Mouse (Mus musculus) intestine, embryonic 16.5 days (tissue): ENCODE results near the gene Ccdc62. TPM values are rescaled to one million over a fixed set of nuclear protein-coding genes. Genes with fewer than 3 reads are reported as not detected.

Experiments used
- ATAC-seq: fragments of 200-750 bp; cut with Nextera tagmentation; 2 replicates; pipeline ENCODE4 v1.8.0; 2017; ENCODE audit warnings: moderate TSS enrichment, moderate library complexity
- H3K27ac ChIP-seq: fragments of 300-500 bp; sonication (generic); 2 replicates; pipeline ENCODE4 v1.5.1; 2014; ENCODE audit warnings: mild to moderate bottlenecking, low read length
- H3K27me3 ChIP-seq: fragments of 300-500 bp; sonication (generic); replicated peaks from 2 replicates; pipeline ENCODE4 v1.6.1; 2014; ENCODE audit warnings: low read length, control low read depth, mixed read lengths; ENCODE audit not compliant: control insufficient read depth, insufficient read depth
- H3K36me3 ChIP-seq: fragments of 300-500 bp; sonication (generic); 2 replicates; pipeline ENCODE4 v1.6.1; 2014; ENCODE audit warnings: low read length, control low read depth; ENCODE audit not compliant: control insufficient read depth, insufficient read depth
- H3K4me1 ChIP-seq: fragments of 300-500 bp; sonication (generic); 2 replicates; pipeline ENCODE4 v1.6.1; 2014; ENCODE audit warnings: low read length, control low read depth, mixed read lengths; ENCODE audit not compliant: control insufficient read depth, insufficient read depth
- H3K4me2 ChIP-seq: fragments of 300-500 bp; sonication (generic); 2 replicates; pipeline ENCODE4 v1.6.1; 2014; ENCODE audit warnings: low read depth, low read length, control low read depth
- H3K4me3 ChIP-seq: fragments of 300-500 bp; sonication (generic); 2 replicates; pipeline ENCODE4 v1.5.1; 2014; ENCODE audit warnings: mild to moderate bottlenecking, low read length
- H3K9ac ChIP-seq: fragments of 300-500 bp; sonication (generic); 2 replicates; pipeline ENCODE4 v1.6.1; 2014; ENCODE audit warnings: low read depth, low read length
- H3K9me3 ChIP-seq: fragments of 300-500 bp; sonication (generic); 2 replicates; pipeline ENCODE4 v1.6.1; 2016; ENCODE audit warnings: low read length, control low read depth; ENCODE audit not compliant: control insufficient read depth
- WGBS: fragments of 180-500 bp; shearing (Covaris S2); extraction: QIAGEN DNeasy Blood & Tissue Kit; methylation state at CpG from one replicate; pipeline ENCODE4 v1.1.7; 2014; 5-methylcytosine and 5-hydroxymethylcytosine counted together
- polyA plus RNA-seq: library from polyadenylated mRNA; unstranded; fragments of >200 nt; fragmentation: Nextera tagmentation; extraction: Ambion mirVana; gene quantifications from 2 replicates; pipeline ENCODE4 v1.2.1, GENCODE M21; 2015

Gene Ccdc62
- polyA plus RNA-seq, 1 experiment from 2014 or later: 5.2 TPM

GRCm38 (mm10) chr5:123992794-123993193 lies 62.3 kb downstream of the Ccdc62 start:
- Histone ChIP-seq H3K4me1 (peaks cover 22% of the 10 kb centered on the region), H3K9me3 (no peaks in the 10 kb centered on the region), H3K4me3 (no peak overlapping the region), H3K27ac (peak overlapping the region; percentile 42; the same call in 1 of the 2 replicates), H3K36me3 (no peaks in the 10 kb centered on the region), H3K4me2 (no peak overlapping the region), H3K27me3 (no peaks in the 10 kb centered on the region), H3K9ac (no peak overlapping the region)
- 32% methylated on average over 5 of the region's 5 CpGs for WGBS
- peak; percentile 34; the same call in 1 of the 2 replicates for ATAC-seq

GRCm38 (mm10) chr5:123993263-123994036 lies 63.0 kb downstream of the Ccdc62 start:
- Histone ChIP-seq H3K9me3 (no peaks in the 10 kb centered on the region), H3K4me1 (peaks cover 16% of the 10 kb centered on the region), H3K4me2 (no peak overlapping the region), H3K4me3 (no peak overlapping the region), H3K27me3 (no peaks in the 10 kb centered on the region), H3K27ac (no peak overlapping the region), H3K9ac (no peak overlapping the region), H3K36me3 (no peaks in the 10 kb centered on the region)
- WGBS: 61% methylated on average over 7 of the region's 7 CpGs
- ATAC-seq: no peak

- 96% methylated on average over 7 of the region's 7 CpGs for WGBS
These were observed 64.0 kb downstream of the Ccdc62 start for GRCm38 (mm10) chr5:123994468-123994867.

GRCm38 (mm10) chr5:123995388-123995787 lies 64.9 kb downstream of the Ccdc62 start:
- Histone ChIP-seq H3K27ac (no peak overlapping the region), H3K9me3 (no peaks in the 10 kb centered on the region), H3K4me2 (no peak overlapping the region), H3K27me3 (no peaks in the 10 kb centered on the region), H3K4me1 (peaks cover 12% of the 10 kb centered on the region), H3K9ac (no peak overlapping the region), H3K36me3 (peaks cover 6% of the 10 kb centered on the region; the same call in 1 of the 2 replicates), H3K4me3 (no peak overlapping the region)
- no peak for ATAC-seq
- 79% methylated on average over 6 of the region's 6 CpGs for WGBS

More at GRCm38 (mm10) chr5:123994468-123994867, 64.0 kb downstream of the Ccdc62 start:
- Histone ChIP-seq H3K9me3 (no peaks in the 10 kb centered on the region), H3K9ac (no peak overlapping the region), H3K4me3 (no peak overlapping the region), H3K4me1 (peaks cover 12% of the 10 kb centered on the region), H3K36me3 (0 out of 2 replicates have a peak, but pooled peaks cover 5% of the 10 kb centered on the region), H3K27me3 (no peaks in the 10 kb centered on the region), H3K27ac (no peak overlapping the region), H3K4me2 (no peak overlapping the region)
- no peak for ATAC-seq

GRCm38 (mm10) chr5:123996194-123996593 lies 65.7 kb downstream of the Ccdc62 start:
- H3K9me3 ChIP-seq: no peaks in the 10 kb centered on the region
- peaks cover 10% of the 10 kb centered on the region; the same call in 1 of the 2 replicates for H3K36me3 ChIP-seq
- no peak overlapping the region for H3K9ac ChIP-seq
- H3K4me3 ChIP-seq: no peak overlapping the region
- peaks cover 12% of the 10 kb centered on the region for H3K4me1 ChIP-seq
- H3K4me2 ChIP-seq: no peak overlapping the region
- no peaks in the 10 kb centered on the region for H3K27me3 ChIP-seq
- no peak overlapping the region for H3K27ac ChIP-seq
- no peak for ATAC-seq
- 75% methylated on average over 10 of the region's 10 CpGs for WGBS

- Histone ChIP-seq H3K9me3 (no peaks in the 10 kb centered on the region), H3K4me3 (no peak overlapping the region), H3K4me1 (peaks cover 8% of the 10 kb centered on the region), H3K36me3 (peaks cover 12% of the 10 kb centered on the region; the same call in 1 of the 2 replicates), H3K27ac (no peak overlapping the region), H3K9ac (no peak overlapping the region), H3K27me3 (no peaks in the 10 kb centered on the region), H3K4me2 (no peak overlapping the region)
- ATAC-seq: no peak
- 89% methylated on average over 14 of the region's 14 CpGs for WGBS
These were observed 66.2 kb downstream of the Ccdc62 start for GRCm38 (mm10) chr5:123996695-123997094.

- Histone ChIP-seq H3K9me3 (no peaks in the 10 kb centered on the region), H3K4me2 (no peak overlapping the region), H3K27me3 (no peaks in the 10 kb centered on the region), H3K36me3 (peaks cover 12% of the 10 kb centered on the region; the same call in 1 of the 2 replicates), H3K4me3 (no peak overlapping the region), H3K4me1 (peaks cover 4% of the 10 kb centered on the region; the same call in 1 of the 2 replicates), H3K27ac (no peak overlapping the region), H3K9ac (no peak overlapping the region)
- WGBS: 88% methylated on average over 24 of the region's 24 CpGs
- no peak for ATAC-seq
These were observed 66.8 kb downstream of the Ccdc62 start for GRCm38 (mm10) chr5:123997211-123997751.

GRCm38 (mm10) chr5:123997811-123998210 lies 67.3 kb downstream of the Ccdc62 start:
- no peak overlapping the region for H3K4me2 ChIP-seq
- H3K9me3 ChIP-seq: no peaks in the 10 kb centered on the region
- WGBS: 79% methylated on average over 16 of the region's 16 CpGs
- H3K4me1 ChIP-seq: peaks cover 6% of the 10 kb centered on the region
- H3K4me3 ChIP-seq: no peak overlapping the region
- no peaks in the 10 kb centered on the region for H3K27me3 ChIP-seq
- no peak overlapping the region for H3K27ac ChIP-seq
- H3K9ac ChIP-seq: no peak overlapping the region
- ATAC-seq: no peak
- peaks cover 12% of the 10 kb centered on the region; the same call in 1 of the 2 replicates for H3K36me3 ChIP-seq

GRCm38 (mm10) chr5:123998370-123998769 lies 67.9 kb downstream of the Ccdc62 start:
- ATAC-seq: no peak
- peaks cover 12% of the 10 kb centered on the region; the same call in 1 of the 2 replicates for H3K36me3 ChIP-seq
- 76% methylated on average over 10 of the region's 10 CpGs for WGBS

More at GRCm38 (mm10) chr5:123998370-123998769, 67.9 kb downstream of the Ccdc62 start:
- H3K9me3 ChIP-seq: no peaks in the 10 kb centered on the region
- no peak overlapping the region for H3K27ac ChIP-seq
- peaks cover 8% of the 10 kb centered on the region for H3K4me1 ChIP-seq
- no peak overlapping the region for H3K4me3 ChIP-seq
- H3K4me2 ChIP-seq: no peak overlapping the region
- H3K27me3 ChIP-seq: no peaks in the 10 kb centered on the region
- H3K9ac ChIP-seq: no peak overlapping the region
